Comparison of ENCODE assay signal across 8 mouse cellular contexts in the genomic region with DNA sequence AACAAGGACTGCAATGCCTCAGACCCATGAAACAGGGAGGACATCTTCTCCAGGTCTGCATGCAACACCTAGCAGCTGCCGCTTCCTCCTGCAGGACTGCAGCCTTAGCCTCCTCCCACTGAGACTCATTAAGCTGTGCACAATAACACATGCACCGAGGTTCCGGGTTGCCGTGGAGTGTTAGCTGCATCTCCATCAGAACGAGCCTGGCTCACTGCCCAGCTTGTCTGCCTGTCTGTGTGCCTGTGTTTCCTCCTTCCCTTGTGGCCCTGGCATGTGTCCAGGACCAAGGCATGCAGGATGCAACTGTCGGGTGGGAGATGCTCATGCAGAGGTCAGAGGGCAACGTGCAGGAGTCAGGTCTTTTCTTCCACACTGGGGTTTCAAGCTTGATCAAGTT.
DNase-seq lines count a peak whose midpoint lies in the region; ATAC-seq lines count a peak whose summit lies in the region.

No protein-coding gene starts in this region.

- no peak for ATAC-seq in hindbrain, embryonic 11.5 days (ENCODE audit: low FRiP score)
- peak; percentile 89 for ATAC-seq in neural tube, embryonic 13.5 days (ENCODE audit: low read depth)
- ATAC-seq in erythroid progenitor cell, adult 5-6 weeks (replicated peaks; ENCODE audit: low FRiP score, poor library complexity, severe bottlenecking), result no peak

- no peaks in the 10 kb centered on the region for H3K9me3 ChIP-seq in hindbrain, embryonic 11.5 days (ENCODE audit: control insufficient read depth, low read length)
- no peaks in the 10 kb centered on the region for H3K9me3 ChIP-seq in neural tube, embryonic 13.5 days

- peak; percentile 27 for DNase-seq in embryo, embryonic 10 days (ENCODE audit: low spot score)
- no peak for DNase-seq in embryo, embryonic 9.5 days (ENCODE audit: extremely low spot score)
- peak; percentile 7 for DNase-seq in ovary, postnatal 14 days (ENCODE audit: low spot score)
- no peak for DNase-seq in ovary, adult 18-20 months (ENCODE audit: low spot score)
- DNase-seq in hindbrain, embryonic 11.5 days (ENCODE audit: low spot score), result peak; percentile 25
- peak; percentile 32 for DNase-seq in layer of hippocampus, adult 9-11 months

- no peak overlapping the region for H3K4me3 ChIP-seq in hindbrain, embryonic 11.5 days (ENCODE audit: low read depth, low read length)
- H3K4me3 ChIP-seq in neural tube, embryonic 13.5 days, result no peak overlapping the region

- no peak overlapping the region for H3K27ac ChIP-seq in hindbrain, embryonic 11.5 days (ENCODE audit: low read depth, low read length)
- H3K27ac ChIP-seq in neural tube, embryonic 13.5 days (replicated peaks), result peak overlapping the region; percentile 66

- H3K36me3 ChIP-seq in hindbrain, embryonic 11.5 days (ENCODE audit: control insufficient read depth, insufficient read depth, low read length), result no peaks in the 10 kb centered on the region
- H3K36me3 ChIP-seq in neural tube, embryonic 13.5 days, result no peaks in the 10 kb centered on the region

- 36% methylated on average over 7 of the region's 7 CpGs for WGBS in hindbrain, embryonic 11.5 days
- 10% methylated on average over 7 of the region's 7 CpGs for WGBS in neural tube, embryonic 13.5 days

- no peaks in the 10 kb centered on the region for H3K27me3 ChIP-seq in hindbrain, embryonic 11.5 days (ENCODE audit: control insufficient read depth, insufficient read depth, low read length)
- no peaks in the 10 kb centered on the region for H3K27me3 ChIP-seq in neural tube, embryonic 13.5 days

- no peak overlapping the region for H3K4me2 ChIP-seq in hindbrain, embryonic 11.5 days (replicated peaks; ENCODE audit: low read depth, low read length)
- H3K4me2 ChIP-seq in neural tube, embryonic 13.5 days, result 0 out of 2 replicates have a peak overlapping the region, but pooled peaks have one; percentile 3

- no peaks in the 10 kb centered on the region for H3K4me1 ChIP-seq in hindbrain, embryonic 11.5 days (replicated peaks; ENCODE audit: control insufficient read depth, insufficient read depth, low read length)
- peaks cover 8% of the 10 kb centered on the region for H3K4me1 ChIP-seq in neural tube, embryonic 13.5 days (replicated peaks)

- H3K9ac ChIP-seq in hindbrain, embryonic 11.5 days (ENCODE audit: low read depth, low read length), result no peak overlapping the region
- no peak overlapping the region for H3K9ac ChIP-seq in neural tube, embryonic 13.5 days

Comparison
In these comparisons a context has a peak if more than half of its experiments do, and no peak if none do; other contexts are left out.
1. DNase-seq: peak in embryo, embryonic 10 days (single experiment), ovary, postnatal 14 days (single experiment), hindbrain, embryonic 11.5 days (single experiment) and layer of hippocampus, adult 9-11 months (single experiment); none in embryo, embryonic 9.5 days (single experiment) and ovary, adult 18-20 months (single experiment).